Mouse (Mus musculus) midbrain, embryonic 16.5 days (tissue): ENCODE measurements around the gene Aktip. TPM values are rescaled to one million over a fixed set of nuclear protein-coding genes. Genes with fewer than 3 reads are reported as not detected.
A peak's percentile ranks its signal among the peaks of the same experiment; 100 is the strongest.

Source experiments
- ATAC-seq: fragments of 200-750 bp; cut with Nextera tagmentation; 2 replicates; pipeline ENCODE4 v1.8.0; 2017; ENCODE audit warnings: moderate TSS enrichment
- H3K27ac ChIP-seq: fragments of 300-500 bp; sonication (generic); 2 replicates; pipeline ENCODE4 v1.5.1; 2014; ENCODE audit warnings: mild to moderate bottlenecking, low read length, mixed read lengths
- H3K27me3 ChIP-seq: fragments of 300-500 bp; sonication (generic); 2 replicates; pipeline ENCODE4 v1.6.1; 2014; ENCODE audit warnings: low read depth, low read length, mixed read lengths; ENCODE audit not compliant: control insufficient read depth, insufficient read depth
- H3K36me3 ChIP-seq: fragments of 300-500 bp; sonication (generic); 2 replicates; pipeline ENCODE4 v1.6.1; 2014; ENCODE audit warnings: mild to moderate bottlenecking, low read length, moderate library complexity, mixed read lengths; ENCODE audit not compliant: control insufficient read depth, insufficient read depth
- H3K4me1 ChIP-seq: fragments of 300-500 bp; sonication (generic); 2 replicates; pipeline ENCODE4 v1.6.1; 2014; ENCODE audit warnings: mild to moderate bottlenecking, low read length, mixed read lengths; ENCODE audit not compliant: control insufficient read depth, insufficient read depth
- H3K4me2 ChIP-seq: fragments of 300-500 bp; sonication (generic); 2 replicates; pipeline ENCODE4 v1.6.1; 2014; ENCODE audit warnings: mild to moderate bottlenecking, low read length, mixed read lengths
- H3K4me3 ChIP-seq: fragments of 300-500 bp; sonication (generic); 2 replicates; pipeline ENCODE4 v1.5.1; 2014; ENCODE audit warnings: low read depth, mild to moderate bottlenecking, low read length, moderate library complexity, mixed read lengths
- H3K9ac ChIP-seq: fragments of 300-500 bp; sonication (generic); 2 replicates; pipeline ENCODE4 v1.6.1; 2014; ENCODE audit warnings: low read depth, low read length, mixed read lengths
- H3K9me3 ChIP-seq: fragments of 300-500 bp; sonication (generic); replicated peaks from 2 replicates; pipeline ENCODE4 v1.6.1; 2014; ENCODE audit warnings: mild to moderate bottlenecking, low read length, mixed read lengths; ENCODE audit not compliant: control insufficient read depth, poor library complexity, severe bottlenecking
- WGBS: fragments of 180-500 bp; shearing (Covaris S2); extraction: QIAGEN DNeasy Blood & Tissue Kit; methylation state at CpG from one replicate; pipeline ENCODE4 v1.1.7; 2014; 5-methylcytosine and 5-hydroxymethylcytosine counted together
- polyA plus RNA-seq: library from polyadenylated mRNA; unstranded; fragments of >200 nt; fragmentation: Nextera tagmentation; extraction: Ambion mirVana; gene quantifications from 2 replicates; pipeline ENCODE4 v1.2.1, GENCODE M21; 2015

Aktip gene
- polyA plus RNA-seq, 1 experiment from 2014 or later = 141 TPM

DNA sequence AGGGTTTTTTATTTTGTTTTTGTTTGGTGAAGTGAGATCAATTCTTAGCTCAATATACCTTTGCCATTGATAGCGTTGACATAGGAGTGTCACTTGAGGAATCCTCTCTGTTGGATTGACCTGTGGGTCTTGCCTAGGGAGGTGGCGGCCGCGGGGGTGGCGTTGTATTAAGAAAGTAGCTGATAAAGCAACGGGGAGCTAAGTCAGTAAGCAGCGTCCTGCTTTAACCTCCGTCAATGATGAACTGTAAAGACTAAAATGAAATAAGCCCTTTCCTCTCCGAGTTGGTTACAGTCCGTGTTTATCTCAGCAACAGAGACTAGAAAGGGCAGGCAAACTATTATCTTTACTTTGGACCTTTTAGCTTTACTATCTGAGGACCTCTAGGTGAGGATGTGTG lies 130.4 kb downstream of the Aktip start:
- Histone ChIP-seq H3K4me2 (peak overlapping the region; percentile 84), H3K4me1 (peaks cover 18% of the 10 kb centered on the region), H3K9ac (peak overlapping the region; percentile 94), H3K27ac (peak overlapping the region; percentile 51), H3K4me3 (peak overlapping the region; percentile 90), H3K27me3 (no peaks in the 10 kb centered on the region), H3K36me3 (no peaks in the 10 kb centered on the region), H3K9me3 (no peaks in the 10 kb centered on the region)
- ATAC-seq = peak; percentile 9; the same call in 1 of the 2 replicates
- 5% methylated on average over 10 of the region's 10 CpGs for WGBS

- no peak overlapping the region for H3K27ac ChIP-seq
- no peak overlapping the region for H3K9ac ChIP-seq
- H3K9me3 ChIP-seq = no peaks in the 10 kb centered on the region
- peaks cover 6% of the 10 kb centered on the region for H3K4me1 ChIP-seq
- ATAC-seq = no peak
- no peak overlapping the region for H3K4me2 ChIP-seq
- WGBS = 80% methylated on average over 4 of the region's 4 CpGs
- H3K36me3 ChIP-seq = no peaks in the 10 kb centered on the region
- no peaks in the 10 kb centered on the region for H3K27me3 ChIP-seq
- H3K4me3 ChIP-seq = no peak overlapping the region
Measured at GRCm38 (mm10) chr8:91065179-91065578, 134.6 kb downstream of the Aktip start.

Other genes with a start within 250 kb of the Aktip start
- gene Rbl2, start 129.9 kb downstream of the Aktip start, polyA plus RNA-seq = 22.5 and 26.3 TPM in 2 replicates
- gene Rpgrip1l, start 113.3 kb upstream of the Aktip start, polyA plus RNA-seq = 9.8 and 11.6 TPM in 2 replicates
- gene Fto, start 113.5 kb upstream of the Aktip start, polyA plus RNA-seq = 171 and 177 TPM in 2 replicates